Mouse (Mus musculus): ENCODE data around the gene Prickle4.

The Prickle4 gene

DNA sequence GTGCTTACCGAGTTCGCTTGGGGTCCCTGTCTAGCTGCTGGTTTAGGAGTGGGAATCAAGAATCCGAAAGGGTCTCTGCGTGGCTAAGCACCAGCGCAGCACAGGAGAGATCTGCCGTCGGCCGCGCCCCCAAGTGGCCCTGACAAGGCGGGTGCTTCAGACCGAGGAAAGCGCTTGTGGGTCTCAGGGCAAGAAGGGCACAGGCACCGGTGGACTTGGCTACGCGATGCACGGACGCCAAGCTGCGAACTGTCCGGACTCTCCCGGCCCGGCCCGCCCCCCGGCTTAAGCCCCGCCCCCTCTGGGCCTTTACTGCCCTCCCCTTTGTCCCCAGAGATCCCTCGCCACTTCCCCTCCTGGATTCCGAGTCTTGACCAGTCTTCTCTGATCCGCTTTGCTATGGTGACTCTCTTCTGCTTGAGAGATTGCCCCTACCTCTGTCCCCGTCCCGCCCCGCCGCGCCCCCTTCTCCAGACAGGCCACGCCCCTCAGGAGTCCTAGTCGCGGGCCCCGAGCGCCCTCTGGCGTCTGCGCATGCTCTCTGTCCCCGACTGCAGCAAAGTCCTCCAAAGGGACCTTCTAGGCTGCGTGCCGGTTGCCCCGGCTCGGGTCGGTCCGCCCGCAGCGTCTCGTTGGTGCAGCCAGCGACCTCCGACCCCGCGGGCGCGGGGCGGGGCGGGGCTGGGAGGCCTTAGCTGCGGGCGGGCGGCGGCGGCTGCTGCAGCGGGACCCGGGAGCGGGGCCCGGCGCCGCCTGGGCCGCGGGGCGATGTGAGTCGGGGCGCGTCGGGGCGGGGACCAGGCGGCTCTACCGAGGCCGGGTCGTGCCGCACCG lies at the start of gene Prickle4:
Prickle4 (minus strand) TSS at position 234 of the 834 bp plus-strand sequence.
- peak; percentile 94 for DNase-seq (ENCODE audit: low spot score)

DNA sequence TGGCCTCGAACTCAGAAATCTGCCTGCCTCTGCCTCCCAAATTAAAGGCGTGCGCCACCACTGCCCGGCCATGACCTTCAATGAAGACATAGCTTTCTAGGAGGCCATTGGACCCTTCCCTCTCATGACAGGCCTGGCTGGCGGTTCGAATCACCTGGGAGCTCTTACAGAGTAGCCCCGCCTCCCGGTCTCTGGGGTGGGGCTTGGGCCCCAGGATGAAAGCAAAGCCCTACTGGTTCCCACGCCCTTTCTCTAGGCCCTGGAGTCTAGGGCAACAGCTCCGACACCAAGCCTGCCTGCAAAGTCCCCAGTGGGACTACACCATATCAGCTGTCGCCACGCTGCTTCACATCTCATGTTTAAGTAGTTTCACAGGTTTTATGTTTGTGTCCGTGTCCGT lies 49.5 kb upstream of the Prickle4 start:
- DNase-seq (ENCODE audit: low spot score), result no peak

DNA sequence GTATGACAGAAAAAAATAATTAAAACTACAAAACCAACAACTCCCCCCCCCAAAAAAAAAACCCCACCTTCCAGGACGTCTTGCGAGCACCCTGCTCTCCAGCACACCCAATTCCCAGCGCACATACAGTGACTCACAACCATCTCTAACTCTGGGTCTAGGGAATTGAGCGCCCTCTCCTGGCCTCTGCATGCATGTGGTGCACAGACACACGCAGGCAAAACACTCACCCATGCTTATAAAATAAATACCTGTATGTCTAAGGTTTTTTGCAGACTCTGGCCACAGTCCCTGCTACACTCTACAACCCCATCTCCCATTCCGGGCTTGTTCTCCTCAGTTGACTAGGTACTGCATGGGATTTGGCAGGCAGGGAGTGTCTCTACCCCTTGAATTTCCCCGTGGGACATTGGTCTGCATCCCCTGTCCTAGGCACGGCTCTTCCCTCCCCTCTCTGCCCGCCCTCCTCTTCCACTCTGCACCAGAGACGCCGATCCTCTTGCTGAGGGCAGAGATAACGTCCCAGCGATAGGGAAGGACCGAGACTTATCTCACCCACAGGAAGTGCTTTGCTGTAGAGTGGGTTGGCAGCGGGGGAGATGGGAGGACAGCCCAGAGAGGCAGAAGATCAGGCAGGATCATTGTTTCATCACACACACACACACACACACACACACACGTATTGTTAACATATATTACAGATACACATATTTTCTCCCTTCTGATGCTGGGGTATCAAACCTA lies 48.6 kb upstream of the Prickle4 start:
- peak; percentile 38 for DNase-seq (ENCODE audit: low spot score)

DNA sequence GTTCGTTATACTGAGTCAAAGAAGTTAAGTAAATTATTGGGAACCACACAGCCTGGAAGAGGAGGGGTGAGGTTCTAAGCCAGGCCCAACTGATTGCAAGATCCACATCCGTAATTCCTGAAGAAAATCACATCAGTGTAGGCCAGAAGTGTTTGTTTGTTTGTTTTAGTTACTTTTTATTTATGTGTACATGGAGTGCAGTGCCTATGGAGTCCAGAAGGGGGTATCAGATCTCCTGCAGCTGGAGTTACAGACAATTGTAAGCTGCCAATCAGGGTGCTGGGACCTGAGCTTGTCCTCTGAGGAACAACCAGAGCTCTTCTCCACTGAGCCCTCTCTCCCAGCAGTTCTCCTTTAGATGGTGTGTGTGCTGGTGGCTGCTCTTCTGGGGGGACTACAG lies 45.6 kb upstream of the Prickle4 start:
- no peak for DNase-seq (ENCODE audit: low spot score)

DNA sequence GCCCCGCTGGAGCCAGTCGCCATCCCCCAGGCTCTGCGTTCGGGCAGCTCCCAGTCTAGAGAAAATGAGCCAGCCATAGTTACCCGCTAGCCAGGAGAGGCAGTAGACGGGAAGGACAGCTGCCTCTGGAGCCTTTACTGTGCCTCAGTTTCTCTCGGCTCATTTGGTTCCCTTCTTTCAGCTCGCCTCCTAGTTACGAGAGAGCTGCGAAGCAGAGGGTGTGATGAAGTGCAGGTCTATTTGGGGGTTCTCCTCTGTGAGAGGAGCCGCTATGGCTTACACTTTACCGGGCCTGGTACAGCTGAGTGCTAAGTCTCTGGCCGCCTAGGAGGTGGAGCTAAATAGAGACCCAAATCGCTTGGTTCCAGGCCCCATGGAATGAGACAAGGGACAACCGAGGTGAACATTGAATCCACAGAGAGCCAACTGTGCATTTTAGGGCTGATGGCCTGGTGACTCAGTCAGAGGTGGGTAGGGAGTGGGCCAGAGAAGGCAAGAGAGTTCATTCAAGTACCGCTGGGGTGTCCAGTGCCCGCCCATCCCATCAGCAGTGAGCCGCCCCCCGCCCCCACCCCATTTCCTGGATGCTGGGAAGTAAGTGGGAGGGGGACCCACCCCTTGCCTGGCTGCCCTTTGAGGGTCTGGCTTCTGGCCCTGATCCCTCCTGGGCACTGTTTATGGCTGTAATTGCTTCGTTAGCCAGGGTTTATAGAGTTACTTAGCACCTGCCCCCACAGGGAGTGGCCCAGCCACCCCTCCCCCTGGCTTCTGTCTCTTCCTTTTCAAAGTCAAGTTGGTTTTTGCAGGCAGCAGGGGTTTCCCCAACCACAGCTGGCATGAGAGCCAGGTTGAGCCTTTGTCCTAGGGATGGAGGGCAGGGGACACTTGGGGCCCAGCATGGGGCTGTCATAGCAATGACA lies 44.6 kb upstream of the Prickle4 start:
- DNase-seq (ENCODE audit: low spot score), result peak; percentile 68

DNA sequence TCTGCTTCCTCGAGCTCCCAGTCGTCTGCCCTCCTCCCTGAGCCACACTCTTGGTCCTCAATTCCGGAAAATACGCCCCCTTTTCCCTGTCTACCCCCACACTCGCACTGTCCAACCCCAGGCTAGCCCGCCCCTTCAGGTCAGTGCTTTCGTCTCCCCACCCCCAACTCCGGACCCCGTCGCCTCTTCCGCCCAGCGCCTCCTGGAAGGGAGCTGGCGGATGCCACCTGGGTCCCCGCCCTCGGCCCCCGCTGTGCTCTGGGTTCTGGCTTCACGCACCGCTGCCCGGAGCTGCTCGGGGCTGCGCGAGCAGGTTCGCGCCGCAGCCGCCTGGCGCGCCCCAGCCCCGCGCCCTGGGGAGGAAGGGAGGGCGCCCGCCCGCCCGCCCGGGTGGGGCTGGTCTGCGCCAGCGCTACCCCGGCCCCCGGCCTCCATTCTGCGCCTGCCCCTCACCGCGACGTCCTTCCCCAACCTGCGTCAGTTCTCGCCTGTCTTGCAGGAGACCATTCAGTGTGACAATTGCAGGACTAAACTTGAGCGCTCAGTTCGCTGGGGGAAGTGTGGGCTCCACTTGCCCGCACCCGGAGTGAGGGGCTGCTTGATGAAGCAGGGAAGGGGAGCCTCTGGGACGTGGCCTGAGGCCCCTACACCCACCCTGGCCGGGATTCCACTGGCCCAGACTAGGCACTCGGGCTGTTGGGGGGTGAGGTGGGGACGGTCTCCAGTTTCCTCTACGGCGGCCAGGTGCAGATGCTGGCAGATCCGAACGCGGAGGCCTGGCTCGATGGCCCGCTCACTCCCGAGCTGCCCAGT lies 43.7 kb upstream of the Prickle4 start:
- peak; percentile 56 for DNase-seq (ENCODE audit: low spot score)

DNA sequence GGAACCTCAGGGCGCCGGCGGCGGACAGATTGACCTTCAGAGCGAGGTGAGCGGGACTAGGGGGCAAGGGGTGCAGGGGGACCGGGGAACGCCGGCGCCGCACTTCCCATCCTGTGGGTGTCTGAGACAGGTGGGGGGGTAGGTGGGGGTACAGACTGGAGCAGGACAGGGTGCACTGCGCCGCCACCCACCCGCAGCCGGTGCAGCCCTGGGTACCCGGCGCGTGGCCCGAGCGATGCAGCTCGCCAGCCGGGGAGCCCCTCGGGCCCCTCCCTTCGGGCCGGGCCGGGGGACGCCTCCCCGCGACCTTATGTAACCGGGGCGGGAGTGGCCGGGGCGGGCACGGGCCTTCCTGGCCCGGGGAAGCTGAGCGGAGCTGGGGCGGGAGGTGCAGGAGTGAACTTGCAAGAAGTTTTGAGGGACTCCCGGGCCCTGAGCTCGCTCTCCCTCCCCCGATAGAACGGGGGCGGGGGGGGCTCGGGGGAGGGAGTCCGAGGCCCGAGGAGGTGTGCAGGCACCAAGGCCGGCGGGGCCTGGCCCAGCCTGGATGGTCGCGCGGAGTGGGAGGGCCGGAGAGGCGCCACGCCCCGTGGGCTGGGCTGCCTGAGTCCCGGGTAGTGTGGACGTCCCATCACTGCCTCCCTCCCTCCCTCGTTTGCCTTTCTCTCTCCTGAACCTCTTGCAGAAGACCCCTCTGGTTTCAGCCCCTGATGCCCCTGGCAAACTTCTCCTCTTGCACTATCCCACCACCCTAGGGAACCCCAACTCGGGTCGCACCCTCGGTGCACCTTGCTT lies 42.9 kb upstream of the Prickle4 start:
- DNase-seq (ENCODE audit: low spot score), result peak; percentile 48

DNA sequence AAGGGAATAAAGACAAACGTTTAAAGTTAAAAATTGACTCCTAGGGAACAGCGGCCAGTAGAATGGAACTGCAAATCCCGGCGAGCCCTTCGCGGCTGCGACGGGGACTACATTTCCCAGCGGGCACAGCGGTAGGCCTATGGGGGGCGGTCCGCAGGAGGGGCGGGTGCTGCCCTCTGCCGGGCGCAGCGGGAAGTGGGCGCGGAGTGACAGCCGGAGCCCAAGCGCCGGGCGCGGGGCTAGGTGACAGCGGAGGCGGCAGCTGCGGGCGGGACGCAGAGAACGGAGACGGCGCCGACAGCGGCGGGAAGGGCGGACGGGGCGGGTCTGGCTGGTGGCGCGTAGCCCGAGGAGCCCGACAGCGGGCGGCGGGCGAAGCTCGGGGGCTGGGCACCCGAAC lies 42.3 kb upstream of the Prickle4 start, which contains the start of gene Tfeb:
Tfeb (plus strand) TSS at position 175 of the 400 bp plus-strand sequence.
- peak; percentile 94 for DNase-seq (ENCODE audit: low spot score)

DNA sequence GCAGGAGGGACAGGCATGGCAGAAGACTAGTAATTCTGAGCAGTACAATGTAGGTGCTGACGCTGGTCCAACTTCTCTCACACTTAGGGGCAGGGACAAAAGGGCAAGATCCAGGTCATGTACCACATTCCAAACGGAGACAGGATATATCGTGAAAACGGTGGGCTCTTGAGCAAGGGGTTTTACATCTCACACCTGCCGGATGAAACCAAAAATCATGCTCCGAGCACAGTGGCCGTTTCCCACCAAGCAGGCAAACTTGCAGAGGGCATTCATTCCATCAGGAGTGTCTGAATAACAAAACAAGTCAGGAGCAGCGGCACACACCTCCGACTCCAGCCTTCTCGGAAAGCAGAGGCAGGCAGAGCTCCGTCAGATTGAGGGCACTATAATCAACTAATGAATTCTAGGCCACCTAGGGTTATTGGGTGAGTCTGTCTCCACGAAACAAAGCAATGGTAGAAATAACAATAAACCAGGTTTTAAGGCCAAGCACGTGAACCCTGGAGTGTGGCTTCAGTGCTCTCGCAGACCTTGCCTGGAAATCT lies 41.1 kb upstream of the Prickle4 start:
- no peak for DNase-seq (ENCODE audit: low spot score)

DNA sequence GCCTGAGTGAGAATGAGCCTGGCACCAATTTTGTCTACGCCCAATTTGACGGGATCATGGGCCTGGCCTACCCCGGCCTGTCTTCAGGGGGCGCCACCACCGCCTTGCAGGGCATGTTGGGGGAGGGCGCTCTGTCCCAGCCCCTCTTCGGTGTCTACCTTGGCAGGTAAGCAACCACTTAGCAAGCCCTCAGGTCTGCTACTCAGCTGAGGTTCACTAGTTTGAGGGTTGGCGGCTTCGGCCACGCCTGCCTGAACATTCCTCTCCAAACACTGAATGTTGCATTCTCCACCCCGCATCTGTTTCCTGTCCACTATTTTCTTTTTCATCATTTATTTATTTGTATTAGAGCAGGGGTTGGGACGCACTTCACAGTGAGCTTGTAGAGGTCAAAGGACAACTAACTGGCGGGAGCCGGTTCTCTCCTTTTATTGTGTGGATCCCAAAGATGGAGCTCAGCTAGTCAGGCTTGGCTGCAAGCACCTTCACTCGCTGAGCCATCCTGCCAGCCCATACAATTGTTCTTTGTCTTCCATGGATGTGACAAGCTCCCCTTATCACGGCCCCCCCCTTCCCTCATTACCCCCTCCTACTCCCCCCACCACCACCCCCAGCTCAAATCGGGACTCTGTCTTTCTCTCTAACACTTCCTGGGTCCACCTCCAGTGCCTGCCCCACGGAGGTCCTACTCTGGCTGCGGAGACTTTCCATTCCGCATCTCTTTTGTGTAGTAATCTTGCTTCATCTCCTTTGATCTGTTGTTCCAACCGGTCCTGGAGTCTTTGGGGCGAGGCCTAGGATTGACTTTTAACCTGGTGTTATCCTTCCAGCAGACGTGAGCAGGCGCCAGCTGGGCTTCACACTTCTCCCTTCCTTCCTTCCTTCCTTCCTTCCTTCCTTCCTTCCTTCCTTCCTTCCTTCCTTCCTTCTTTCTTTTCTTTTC lies 36.4 kb upstream of the Prickle4 start:
- no peak for DNase-seq (ENCODE audit: low spot score)

DNA sequence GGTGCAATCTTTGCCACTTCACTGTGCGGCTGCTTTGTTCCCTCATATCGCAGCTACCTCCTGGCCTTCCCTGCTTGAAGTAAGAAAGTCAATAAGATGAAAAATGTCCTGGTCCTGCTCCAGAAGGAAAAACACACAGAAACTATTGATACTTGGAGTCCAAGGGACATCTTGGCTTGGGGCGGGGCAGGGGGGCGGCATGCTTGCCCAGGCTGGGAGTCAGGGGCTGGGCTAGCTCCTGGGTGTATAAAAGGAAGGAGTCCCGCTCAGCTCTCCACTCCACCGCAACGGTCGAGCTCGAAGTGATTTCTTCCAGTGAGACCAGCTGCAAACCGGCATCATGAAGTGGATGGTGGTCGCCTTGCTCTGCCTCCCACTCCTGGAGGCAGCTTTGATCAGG lies 32.0 kb upstream of the Prickle4 start, which contains the start of gene Pgc:
Pgc (plus strand) TSS at position 277 of the 400 bp plus-strand sequence.
- DNase-seq (ENCODE audit: low spot score), result no peak

DNA sequence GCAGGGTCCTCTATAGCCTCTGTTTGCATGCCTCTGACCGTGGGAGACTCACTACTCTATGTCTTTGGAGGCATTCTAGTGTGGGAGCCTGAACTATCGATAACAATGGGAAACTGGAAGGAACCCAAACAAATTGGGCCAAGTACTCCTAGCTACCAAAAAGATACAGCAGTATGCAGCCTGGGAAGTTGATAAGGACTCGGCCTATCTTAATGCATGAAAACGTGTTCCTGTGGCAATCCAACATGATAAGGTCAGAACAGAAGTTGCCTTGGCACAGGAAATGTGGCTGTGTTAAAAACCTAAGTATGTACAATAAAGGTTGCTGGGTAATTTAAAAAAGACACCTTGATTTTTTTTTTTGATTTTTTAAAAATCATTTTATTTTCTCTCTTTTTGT lies 26.6 kb upstream of the Prickle4 start:
- DNase-seq (ENCODE audit: low spot score), result no peak

DNA sequence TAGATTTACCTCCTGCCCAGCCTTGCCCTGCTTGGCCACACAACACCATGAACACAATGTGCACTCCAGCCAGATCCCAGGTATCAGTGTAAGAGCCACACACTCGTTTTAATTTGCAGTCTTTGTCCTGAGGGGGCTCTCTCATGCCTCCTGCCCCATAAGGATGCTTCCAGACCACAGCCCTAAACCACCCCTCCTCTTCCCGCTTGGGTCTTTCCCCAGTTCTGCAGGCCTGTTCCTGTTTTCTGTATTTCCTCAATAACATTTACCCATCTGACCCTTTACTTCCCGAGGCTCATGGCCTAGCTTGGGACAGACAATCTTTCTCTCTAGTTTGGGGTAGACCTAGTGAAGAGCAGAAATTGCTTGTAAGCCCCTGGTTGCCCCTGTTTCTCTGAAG lies 20.5 kb upstream of the Prickle4 start:
- DNase-seq (ENCODE audit: low spot score), result no peak

DNA sequence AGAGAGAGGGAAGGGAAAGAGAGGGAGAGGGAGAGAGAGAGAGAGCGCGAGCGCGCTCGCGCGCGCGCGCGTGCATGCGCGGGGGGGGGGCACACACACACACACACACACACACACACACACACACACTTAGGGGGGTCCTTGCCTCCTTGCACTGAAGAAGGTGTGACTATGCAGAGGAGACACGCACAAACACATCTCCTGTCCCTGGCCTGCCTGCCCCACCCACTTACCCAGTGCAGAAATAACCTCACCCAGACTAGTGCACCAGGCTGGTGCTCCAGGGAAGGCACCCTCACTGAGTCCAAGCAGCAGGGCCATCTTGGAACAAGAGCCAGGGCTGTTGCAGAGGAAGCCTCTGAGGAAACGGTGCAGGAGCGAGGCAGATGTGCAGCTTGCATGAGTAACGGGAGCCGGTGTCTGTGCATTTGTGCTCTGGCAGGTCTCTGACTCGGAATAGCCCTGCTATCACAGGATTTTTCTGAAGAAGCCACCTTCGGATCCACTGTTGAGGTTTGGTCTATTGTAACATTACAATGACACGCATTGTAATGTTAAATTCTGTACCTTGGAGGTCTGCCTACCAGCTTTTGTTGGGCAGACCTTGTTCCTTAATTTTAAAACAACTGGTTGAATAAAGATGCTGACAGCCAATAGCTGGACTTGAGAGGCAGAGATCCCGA lies 18.5 kb upstream of the Prickle4 start:
- DNase-seq (ENCODE audit: low spot score), result no peak

DNA sequence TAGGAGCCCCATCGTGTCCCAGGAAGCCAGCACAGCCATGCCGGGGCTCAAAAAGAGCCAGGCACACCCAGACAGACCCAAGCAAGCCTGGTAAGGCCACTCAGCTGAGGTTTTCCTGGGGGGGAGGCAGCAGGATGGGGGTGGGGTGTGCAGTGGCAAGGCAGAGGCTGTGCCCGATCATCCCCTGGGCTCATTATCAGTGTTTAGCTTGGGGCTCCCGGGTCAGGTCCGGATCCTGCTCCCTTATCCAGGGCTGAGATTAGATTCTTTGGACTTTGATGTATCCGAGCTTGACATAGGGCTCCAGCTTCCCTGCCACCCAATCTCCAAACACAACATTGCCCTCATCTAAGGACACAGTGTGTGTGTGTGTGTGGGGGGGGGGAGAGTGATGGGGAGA lies 17.3 kb upstream of the Prickle4 start:
- no peak for DNase-seq (ENCODE audit: low spot score)

DNA sequence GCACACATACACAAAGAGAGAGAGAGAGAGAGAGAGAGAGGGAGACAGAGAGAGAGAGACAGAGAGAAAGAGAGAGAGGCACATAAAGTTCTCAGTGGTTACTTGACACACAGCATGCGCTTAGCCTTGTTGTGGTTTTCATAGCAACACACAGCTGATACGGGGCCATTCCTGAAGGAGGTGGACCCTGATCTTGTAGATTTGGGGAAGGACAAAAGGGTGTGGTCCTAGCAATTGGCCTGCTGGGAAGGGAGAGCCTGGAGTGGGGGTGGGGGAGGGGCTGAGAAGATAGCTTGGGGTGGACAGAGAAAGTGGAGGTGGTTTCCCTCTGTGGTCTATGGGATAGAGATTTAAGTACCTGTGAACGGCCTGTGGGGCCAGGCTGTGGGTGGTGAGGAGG lies 15.5 kb upstream of the Prickle4 start:
- DNase-seq (ENCODE audit: low spot score), result no peak

DNA sequence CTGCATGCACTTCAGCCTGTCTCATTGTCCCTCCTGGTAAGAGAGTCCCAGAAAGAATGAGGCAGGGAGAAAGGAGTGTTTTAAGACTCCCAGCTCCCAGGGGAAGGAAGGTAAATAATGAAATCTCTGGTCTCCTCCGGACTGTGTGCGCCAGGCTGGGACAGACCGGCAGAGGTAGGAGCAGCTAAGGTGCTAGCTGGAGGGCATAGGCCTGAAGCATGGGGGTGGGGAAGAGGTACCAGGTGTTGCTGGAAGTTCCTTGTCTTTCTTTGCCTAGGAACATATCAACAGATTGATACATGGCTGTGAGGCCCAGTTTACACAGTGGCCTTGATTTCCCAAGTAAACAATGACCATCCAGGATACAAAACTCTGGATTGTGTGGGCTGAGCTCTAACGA lies 14.4 kb upstream of the Prickle4 start:
- no peak for DNase-seq (ENCODE audit: low spot score)

DNA sequence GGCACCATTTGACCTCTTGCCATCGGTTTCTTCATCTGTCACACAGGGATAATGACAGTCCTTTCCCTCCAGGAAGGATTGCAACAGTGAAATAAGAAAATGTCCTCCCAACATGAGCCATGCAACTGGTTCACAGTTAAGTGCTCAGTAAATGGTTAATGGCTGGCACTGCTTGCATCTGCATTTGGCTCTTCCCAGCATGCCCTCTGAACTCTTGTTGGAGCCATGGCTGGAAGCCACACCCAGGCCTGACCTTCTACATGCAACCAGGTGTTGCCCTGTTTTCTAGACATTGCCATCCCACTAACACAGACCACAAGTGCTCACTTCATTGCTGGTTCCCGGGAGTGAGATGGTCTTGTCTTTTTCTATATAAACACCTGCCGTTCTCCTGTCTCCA lies 13.4 kb upstream of the Prickle4 start:
- DNase-seq (ENCODE audit: low spot score), result no peak

All from T-cell, adult 2 months (primary cell).